Mouse (Mus musculus): ENCODE measurements around the gene Hdgfl3. TPM values are rescaled to one million over a fixed set of nuclear protein-coding genes. Genes with fewer than 3 reads are reported as not detected.

Gene Hdgfl3
- polyA plus RNA-seq, 1 experiment from 2014 or later = 0.41 TPM

- WGBS (ENCODE audit: insufficient replicate concordance) = 59% methylated on average over 11 of the region's 11 CpGs
- Histone ChIP-seq H3K36me3 (replicated peaks) (no peaks in the 10 kb centered on the region), H3K4me3 (replicated peaks) (no peak overlapping the region), H3K27me3 (peaks cover 15% of the 10 kb centered on the region), H3K4me1 (replicated peaks) (no peaks in the 10 kb centered on the region), H3K4me2 (no peak overlapping the region), H3K9me3 (replicated peaks) (no peaks in the 10 kb centered on the region), H3K27ac (replicated peaks) (no peak overlapping the region), H3K9ac (no peak overlapping the region)
- no peak for ATAC-seq (ENCODE audit: insufficient read depth)
Observed at GRCm38 (mm10) chr7:81899361-81899760, 34.9 kb downstream of the Hdgfl3 start.

- Histone ChIP-seq H3K4me1 (replicated peaks) (no peaks in the 10 kb centered on the region), H3K4me2 (no peak overlapping the region), H3K9ac (no peak overlapping the region), H3K4me3 (replicated peaks) (no peak overlapping the region), H3K27ac (replicated peaks) (no peak overlapping the region), H3K36me3 (replicated peaks) (no peaks in the 10 kb centered on the region), H3K27me3 (peaks cover 30% of the 10 kb centered on the region), H3K9me3 (replicated peaks) (no peaks in the 10 kb centered on the region)
- no peak for ATAC-seq (ENCODE audit: insufficient read depth)
- 83% methylated on average over 4 of the region's 4 CpGs for WGBS (ENCODE audit: insufficient replicate concordance)
Observed at GRCm38 (mm10) chr7:81885128-81885527, 49.1 kb downstream of the Hdgfl3 start.

- Histone ChIP-seq H3K4me1 (replicated peaks) (no peaks in the 10 kb centered on the region), H3K4me3 (replicated peaks) (no peak overlapping the region), H3K9ac (no peak overlapping the region), H3K36me3 (replicated peaks) (no peaks in the 10 kb centered on the region), H3K9me3 (replicated peaks) (no peaks in the 10 kb centered on the region), H3K27me3 (peaks cover 55% of the 10 kb centered on the region), H3K27ac (replicated peaks) (no peak overlapping the region), H3K4me2 (no peak overlapping the region)
- no peak for ATAC-seq (ENCODE audit: insufficient read depth)
- WGBS (ENCODE audit: insufficient replicate concordance) = 71% methylated on average over 3 of the region's 3 CpGs
Observed at GRCm38 (mm10) chr7:81881600-81881999, 52.7 kb downstream of the Hdgfl3 start.

GRCm38 (mm10) chr7:81880797-81881196 lies 53.5 kb downstream of the Hdgfl3 start:
- H3K4me3 ChIP-seq (replicated peaks) = no peak overlapping the region
- peaks cover 58% of the 10 kb centered on the region for H3K27me3 ChIP-seq
- H3K27ac ChIP-seq (replicated peaks) = no peak overlapping the region
- 70% methylated on average over 4 of the region's 4 CpGs for WGBS (ENCODE audit: insufficient replicate concordance)
- H3K4me1 ChIP-seq (replicated peaks) = no peaks in the 10 kb centered on the region
- no peak overlapping the region for H3K4me2 ChIP-seq
- H3K9me3 ChIP-seq (replicated peaks) = no peaks in the 10 kb centered on the region
- no peak overlapping the region for H3K9ac ChIP-seq
- ATAC-seq (ENCODE audit: insufficient read depth) = no peak
- no peaks in the 10 kb centered on the region for H3K36me3 ChIP-seq (replicated peaks)

GRCm38 (mm10) chr7:81880286-81880685 lies 54.0 kb downstream of the Hdgfl3 start:
- Histone ChIP-seq H3K4me1 (replicated peaks) (no peaks in the 10 kb centered on the region), H3K27me3 (peaks cover 61% of the 10 kb centered on the region), H3K36me3 (replicated peaks) (no peaks in the 10 kb centered on the region), H3K4me2 (no peak overlapping the region), H3K9ac (no peak overlapping the region), H3K9me3 (replicated peaks) (no peaks in the 10 kb centered on the region), H3K27ac (replicated peaks) (no peak overlapping the region), H3K4me3 (replicated peaks) (no peak overlapping the region)
- 58% methylated on average over 5 of the region's 5 CpGs for WGBS (ENCODE audit: insufficient replicate concordance)
- ATAC-seq (ENCODE audit: insufficient read depth) = no peak

- ATAC-seq (ENCODE audit: insufficient read depth) = no peak
- no peaks in the 10 kb centered on the region for H3K36me3 ChIP-seq (replicated peaks)
- no peaks in the 10 kb centered on the region for H3K4me1 ChIP-seq (replicated peaks)
- 74% methylated on average over 9 of the region's 9 CpGs for WGBS (ENCODE audit: insufficient replicate concordance)
- H3K4me3 ChIP-seq (replicated peaks) = no peak overlapping the region
- H3K9ac ChIP-seq = no peak overlapping the region
- H3K27me3 ChIP-seq = peaks cover 68% of the 10 kb centered on the region
- H3K9me3 ChIP-seq (replicated peaks) = no peaks in the 10 kb centered on the region
- no peak overlapping the region for H3K27ac ChIP-seq (replicated peaks)
- no peak overlapping the region for H3K4me2 ChIP-seq
Observed at GRCm38 (mm10) chr7:81875372-81875771, 58.9 kb downstream of the Hdgfl3 start.

- 58% methylated on average over 6 of the region's 6 CpGs for WGBS (ENCODE audit: insufficient replicate concordance)
- Histone ChIP-seq H3K4me3 (replicated peaks) (no peak overlapping the region), H3K4me2 (no peak overlapping the region), H3K9me3 (replicated peaks) (no peaks in the 10 kb centered on the region), H3K27me3 (peaks cover 68% of the 10 kb centered on the region), H3K36me3 (replicated peaks) (no peaks in the 10 kb centered on the region), H3K4me1 (replicated peaks) (no peaks in the 10 kb centered on the region), H3K27ac (replicated peaks) (no peak overlapping the region), H3K9ac (no peak overlapping the region)
- ATAC-seq (ENCODE audit: insufficient read depth) = no peak
Observed at GRCm38 (mm10) chr7:81874636-81875035, 59.6 kb downstream of the Hdgfl3 start.

GRCm38 (mm10) chr7:81873807-81874206 lies 60.5 kb downstream of the Hdgfl3 start:
- Histone ChIP-seq H3K4me3 (replicated peaks) (no peak overlapping the region), H3K36me3 (replicated peaks) (no peaks in the 10 kb centered on the region), H3K27me3 (peaks cover 70% of the 10 kb centered on the region), H3K27ac (replicated peaks) (no peak overlapping the region), H3K4me2 (no peak overlapping the region), H3K9me3 (replicated peaks) (no peaks in the 10 kb centered on the region), H3K9ac (no peak overlapping the region), H3K4me1 (replicated peaks) (no peaks in the 10 kb centered on the region)
- no peak for ATAC-seq (ENCODE audit: insufficient read depth)
- 18% methylated on average over 1 of the region's 1 CpGs for WGBS (ENCODE audit: insufficient replicate concordance)

GRCm38 (mm10) chr7:81872493-81873013 lies 61.7 kb downstream of the Hdgfl3 start:
- Histone ChIP-seq H3K36me3 (replicated peaks) (no peaks in the 10 kb centered on the region), H3K4me3 (replicated peaks) (no peak overlapping the region), H3K27me3 (peaks cover 63% of the 10 kb centered on the region), H3K27ac (replicated peaks) (no peak overlapping the region), H3K4me1 (replicated peaks) (no peaks in the 10 kb centered on the region), H3K9ac (no peak overlapping the region), H3K4me2 (no peak overlapping the region), H3K9me3 (replicated peaks) (no peaks in the 10 kb centered on the region)
- ATAC-seq (ENCODE audit: insufficient read depth) = peak; percentile 60
- 66% methylated on average over 13 of the region's 13 CpGs for WGBS (ENCODE audit: insufficient replicate concordance)

- WGBS (ENCODE audit: insufficient replicate concordance) = 34% methylated on average over 6 of the region's 6 CpGs
- ATAC-seq (ENCODE audit: insufficient read depth) = no peak
Observed at GRCm38 (mm10) chr7:81868158-81868557, 66.1 kb downstream of the Hdgfl3 start.

GRCm38 (mm10) chr7:81867231-81867930 lies 66.9 kb downstream of the Hdgfl3 start:
- 0 out of 2 replicates have a peak, but pooled peaks cover 3% of the 10 kb centered on the region for H3K36me3 ChIP-seq (replicated peaks)
- H3K4me2 ChIP-seq = no peak overlapping the region
- H3K27ac ChIP-seq (replicated peaks) = no peak overlapping the region
- no peak for ATAC-seq (ENCODE audit: insufficient read depth)
- H3K27me3 ChIP-seq = peaks cover 75% of the 10 kb centered on the region
- H3K9ac ChIP-seq = no peak overlapping the region
- H3K4me3 ChIP-seq (replicated peaks) = no peak overlapping the region
- no peaks in the 10 kb centered on the region for H3K9me3 ChIP-seq (replicated peaks)
- 68% methylated on average over 9 of the region's 9 CpGs for WGBS (ENCODE audit: insufficient replicate concordance)
- H3K4me1 ChIP-seq (replicated peaks) = no peaks in the 10 kb centered on the region

More at GRCm38 (mm10) chr7:81868158-81868557, 66.1 kb downstream of the Hdgfl3 start:
- no peaks in the 10 kb centered on the region for H3K9me3 ChIP-seq (replicated peaks)
- no peak overlapping the region for H3K4me3 ChIP-seq (replicated peaks)
- peaks cover 68% of the 10 kb centered on the region for H3K27me3 ChIP-seq
- no peaks in the 10 kb centered on the region for H3K4me1 ChIP-seq (replicated peaks)
- 0 out of 2 replicates have a peak, but pooled peaks cover 3% of the 10 kb centered on the region for H3K36me3 ChIP-seq (replicated peaks)
- H3K27ac ChIP-seq (replicated peaks) = no peak overlapping the region
- H3K9ac ChIP-seq = no peak overlapping the region
- H3K4me2 ChIP-seq = no peak overlapping the region

All from liver, embryonic 15.5 days (tissue).